ENCODE assay signal across 7 mouse cellular contexts in the genomic region with DNA sequence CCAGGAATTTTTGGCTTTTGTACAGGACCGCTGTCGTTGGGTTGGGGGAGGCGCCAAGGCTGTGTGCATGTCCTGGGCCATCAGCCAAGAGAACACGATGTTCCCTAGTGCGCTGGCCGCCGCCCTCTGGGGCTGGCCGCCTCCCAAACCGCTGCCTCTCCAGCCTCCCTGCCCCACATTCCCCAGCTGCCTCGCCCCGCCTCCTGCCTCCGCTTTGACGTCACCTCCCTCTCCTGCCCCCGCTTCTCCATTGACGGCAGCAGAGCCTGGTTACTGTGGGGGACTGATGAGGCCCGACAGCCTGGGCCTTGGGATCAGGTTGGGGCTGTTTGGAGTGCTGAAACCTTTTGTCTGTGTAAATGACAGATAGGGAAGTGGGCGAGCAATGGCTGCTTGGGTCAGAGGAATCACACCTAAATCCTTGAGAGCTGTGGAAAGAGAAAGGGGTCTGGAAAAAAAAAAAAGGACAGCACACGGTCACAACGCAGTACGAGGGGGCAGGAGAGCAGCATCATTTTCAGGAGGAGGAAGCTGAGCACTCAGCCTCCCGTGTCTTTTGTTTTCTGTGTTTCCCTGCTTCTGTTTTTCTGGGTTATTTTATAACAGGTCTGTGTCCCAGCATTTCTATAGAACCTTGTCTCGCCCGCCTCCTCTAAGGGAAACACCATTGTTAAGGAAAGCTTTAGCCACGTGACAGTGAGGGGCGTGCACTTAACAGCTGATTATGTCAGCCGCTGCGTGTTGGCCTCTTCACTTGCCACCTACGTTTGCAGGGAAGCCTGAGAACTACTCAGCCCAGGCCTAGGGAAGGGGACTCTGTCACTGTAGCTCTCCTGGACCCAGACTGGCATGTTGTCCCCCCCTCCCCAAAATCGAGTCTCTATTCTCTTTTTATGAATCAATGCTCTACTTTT. TPM values are rescaled to one million over a fixed set of nuclear protein-coding genes. Genes with fewer than 3 reads are reported as not detected.
A peak's percentile ranks its signal among the peaks of the same experiment; 100 is the strongest.
DNase-seq lines count a peak whose midpoint lies in the region; ATAC-seq and TF ChIP-seq lines count a peak whose summit lies in the region.

No protein-coding gene starts in this region.

- DNase-seq in adrenal gland, adult 2 months = peak; percentile 100
- peak; percentile 89 for DNase-seq in embryonic facial prominence, embryonic 10.5 days (ENCODE audit: low spot score)
- DNase-seq in kidney, adult 11 months = peak; percentile 99
- peak; percentile 86 for DNase-seq in limb, embryonic 10.5 days (ENCODE audit: low spot score)

- H3K27ac ChIP-seq in embryonic facial prominence, embryonic 10.5 days (replicated peaks) = peak overlapping the region; percentile 80
- H3K27ac ChIP-seq in limb, embryonic 10.5 days = peak overlapping the region; percentile 74
- H3K27ac ChIP-seq in midbrain, embryonic 12.5 days (replicated peaks) = peak overlapping the region; percentile 81
- H3K27ac ChIP-seq in small intestine, adult 2 months (ENCODE audit: insufficient read depth, low read depth, low read length) = peak overlapping the region; percentile 99

- peaks cover 24% of the 10 kb centered on the region for H3K36me3 ChIP-seq in embryonic facial prominence, embryonic 10.5 days (replicated peaks)
- H3K36me3 ChIP-seq in limb, embryonic 10.5 days = peaks cover 23% of the 10 kb centered on the region
- peaks cover 20% of the 10 kb centered on the region for H3K36me3 ChIP-seq in midbrain, embryonic 12.5 days
- peaks cover 21% of the 10 kb centered on the region for H3K36me3 ChIP-seq in small intestine, adult 2 months (ENCODE audit: control insufficient read depth, insufficient read depth, low read length)

- H3K4me2 ChIP-seq in midbrain, embryonic 12.5 days (replicated peaks) = peak overlapping the region; percentile 92

- WGBS in embryonic facial prominence, embryonic 10.5 days = 4% methylated on average over 29 of the region's 29 CpGs
- WGBS in limb, embryonic 10.5 days = 4% methylated on average over 29 of the region's 29 CpGs
- WGBS in midbrain, embryonic 12.5 days = 3% methylated on average over 28 of the region's 29 CpGs
- 1% methylated on average over 29 of the region's 29 CpGs for WGBS in small intestine, adult 2 months

- TF ChIP-seq CTCF in small intestine, adult 2 months (IDR thresholded peaks at IDR 0.05; ENCODE audit: extremely low read depth, insufficient read length, insufficient replicate concordance, low read depth, low read length) = peak; percentile 3; the same call in 1 of the 2 replicates

- no peaks in the 10 kb centered on the region for H3K9me3 ChIP-seq in embryonic facial prominence, embryonic 10.5 days
- no peaks in the 10 kb centered on the region for H3K9me3 ChIP-seq in limb, embryonic 10.5 days (replicated peaks)
- H3K9me3 ChIP-seq in midbrain, embryonic 12.5 days = no peaks in the 10 kb centered on the region

- H3K4me1 ChIP-seq in embryonic facial prominence, embryonic 10.5 days = peaks cover 68% of the 10 kb centered on the region
- H3K4me1 ChIP-seq in limb, embryonic 10.5 days = peaks cover 65% of the 10 kb centered on the region
- H3K4me1 ChIP-seq in midbrain, embryonic 12.5 days = peaks cover 60% of the 10 kb centered on the region
- peaks cover 29% of the 10 kb centered on the region; the same call in 1 of the 2 replicates for H3K4me1 ChIP-seq in small intestine, adult 2 months (ENCODE audit: control insufficient read depth, insufficient read depth, insufficient read length, low read length)

- TF ChIP-seq POLR2A in small intestine, adult 2 months (IDR thresholded peaks at IDR 0.05; ENCODE audit: low read depth, low read length) = peak; percentile 59

- peak overlapping the region; percentile 72 for H3K4me3 ChIP-seq in embryonic facial prominence, embryonic 10.5 days
- peak overlapping the region; percentile 65 for H3K4me3 ChIP-seq in limb, embryonic 10.5 days
- peak overlapping the region; percentile 31 for H3K4me3 ChIP-seq in midbrain, embryonic 12.5 days
- H3K4me3 ChIP-seq in small intestine, adult 2 months (ENCODE audit: low read depth, low read length) = peak overlapping the region; percentile 64

- H3K27me3 ChIP-seq in embryonic facial prominence, embryonic 10.5 days (replicated peaks; ENCODE audit: low read depth, poor library complexity, severe bottlenecking) = no peaks in the 10 kb centered on the region
- no peaks in the 10 kb centered on the region for H3K27me3 ChIP-seq in limb, embryonic 10.5 days (ENCODE audit: low read depth, poor library complexity, severe bottlenecking)
- H3K27me3 ChIP-seq in midbrain, embryonic 12.5 days = peaks cover 6% of the 10 kb centered on the region
- H3K27me3 ChIP-seq in small intestine, adult 2 months (ENCODE audit: control insufficient read depth, insufficient read depth, low read length) = no peaks in the 10 kb centered on the region

- ATAC-seq in granulocyte monocyte progenitor cell, adult 5-6 weeks (replicated peaks; ENCODE audit: poor library complexity, severe bottlenecking) = peak; percentile 35
- ATAC-seq in midbrain, embryonic 12.5 days (ENCODE audit: low FRiP score, low read depth) = no peak

- peak overlapping the region; percentile 38 for H3K9ac ChIP-seq in midbrain, embryonic 12.5 days (replicated peaks)

RNA-seq across cellular contexts. Expression of a gene that starts 2.2 kb away (rescaled TPM):
- total RNA-seq in adrenal gland, adult 2 months (2021) = 10 to 100 TPM; 55.0 to 75.9 TPM
- 41.3 and 76.1 TPM in 2 replicates for polyA plus RNA-seq in adrenal gland, adult 2 months (2012; rRNA removed)
- 6.1 and 7.3 TPM in 2 replicates for polyA plus RNA-seq in embryonic facial prominence, embryonic 10.5 days (2016; fragmentation: Nextera tagmentation; extraction: Ambion mirVana)
- 10.3 and 11.7 TPM in 2 replicates for total RNA-seq in granulocyte monocyte progenitor cell, adult 5-6 weeks (2014; fragmentation: Nextera tagmentation)
- 9.4 and 9.8 TPM in 2 replicates for total RNA-seq in granulocyte monocyte progenitor cell, adult 5-6 weeks (2017)
- 10.3 and 10.8 TPM in 2 replicates for polyA plus RNA-seq in limb, embryonic 10.5 days (2016; fragmentation: Nextera tagmentation; extraction: Ambion mirVana)
- 9.8 and 10.9 TPM in 2 replicates for polyA plus RNA-seq in midbrain, embryonic 12.5 days (2016; fragmentation: Nextera tagmentation; extraction: Ambion mirVana)
- polyA plus RNA-seq in small intestine, adult 2 months (2012; rRNA removed) = 5.4 and 13.9 TPM in 2 replicates

RNA-seq across cellular contexts. Expression of a gene that starts 9.0 kb away (rescaled TPM):
- 100 to 1,000 TPM; 104 to 130 TPM for total RNA-seq in adrenal gland, adult 2 months (2021)
- 425 and 479 TPM in 2 replicates for polyA plus RNA-seq in adrenal gland, adult 2 months (2012; rRNA removed)
- polyA plus RNA-seq in embryonic facial prominence, embryonic 10.5 days (2016; fragmentation: Nextera tagmentation; extraction: Ambion mirVana) = 60.9 and 70.0 TPM in 2 replicates
- 59.2 and 63.1 TPM in 2 replicates for total RNA-seq in granulocyte monocyte progenitor cell, adult 5-6 weeks (2014; fragmentation: Nextera tagmentation)
- 7.2 and 8.6 TPM in 2 replicates for total RNA-seq in granulocyte monocyte progenitor cell, adult 5-6 weeks (2017)
- 51.1 and 72.1 TPM in 2 replicates for polyA plus RNA-seq in limb, embryonic 10.5 days (2016; fragmentation: Nextera tagmentation; extraction: Ambion mirVana)
- polyA plus RNA-seq in midbrain, embryonic 12.5 days (2016; fragmentation: Nextera tagmentation; extraction: Ambion mirVana) = 123 and 131 TPM in 2 replicates
- polyA plus RNA-seq in small intestine, adult 2 months (2012; rRNA removed) = 33.5 and 84.4 TPM in 2 replicates

RNA-seq across cellular contexts. Expression of a gene that starts 23.0 kb away (rescaled TPM):
- total RNA-seq in adrenal gland, adult 2 months (2021) = not detected
- polyA plus RNA-seq in adrenal gland, adult 2 months (2012; rRNA removed) = 1.3 and 1.6 TPM in 2 replicates
- 0.16 and 0.36 TPM in 2 replicates for polyA plus RNA-seq in embryonic facial prominence, embryonic 10.5 days (2016; fragmentation: Nextera tagmentation; extraction: Ambion mirVana)
- not detected in 2 replicates for total RNA-seq in granulocyte monocyte progenitor cell, adult 5-6 weeks (2014; fragmentation: Nextera tagmentation)
- not detected in 2 replicates for total RNA-seq in granulocyte monocyte progenitor cell, adult 5-6 weeks (2017)
- 0.53 and 0.90 TPM in 2 replicates for polyA plus RNA-seq in limb, embryonic 10.5 days (2016; fragmentation: Nextera tagmentation; extraction: Ambion mirVana)
- 0.21 and 0.38 TPM in 2 replicates for polyA plus RNA-seq in midbrain, embryonic 12.5 days (2016; fragmentation: Nextera tagmentation; extraction: Ambion mirVana)
- 1.1 and 1.7 TPM in 2 replicates for polyA plus RNA-seq in small intestine, adult 2 months (2012; rRNA removed)

RNA-seq across cellular contexts. Expression of a gene that starts 25.1 kb away (rescaled TPM):
- under 1 TPM; 0.59 to 0.78 TPM for total RNA-seq in adrenal gland, adult 2 months (2021)
- polyA plus RNA-seq in adrenal gland, adult 2 months (2012; rRNA removed) = 2.3 and 3.0 TPM in 2 replicates
- polyA plus RNA-seq in embryonic facial prominence, embryonic 10.5 days (2016; fragmentation: Nextera tagmentation; extraction: Ambion mirVana) = 0.12 TPM in 1 of 2 replicates, not detected in the other
- total RNA-seq in granulocyte monocyte progenitor cell, adult 5-6 weeks (2014; fragmentation: Nextera tagmentation) = 0.17 TPM in 1 of 2 replicates, not detected in the other
- total RNA-seq in granulocyte monocyte progenitor cell, adult 5-6 weeks (2017) = not detected in 2 replicates
- 0.15 and 0.29 TPM in 2 replicates for polyA plus RNA-seq in limb, embryonic 10.5 days (2016; fragmentation: Nextera tagmentation; extraction: Ambion mirVana)
- polyA plus RNA-seq in midbrain, embryonic 12.5 days (2016; fragmentation: Nextera tagmentation; extraction: Ambion mirVana) = 0.18 and 0.29 TPM in 2 replicates
- 0.29 and 0.38 TPM in 2 replicates for polyA plus RNA-seq in small intestine, adult 2 months (2012; rRNA removed)

RNA-seq across cellular contexts. Expression of a gene that starts 26.6 kb away (rescaled TPM):
- 10 to 100 TPM in 1 of 2 experiments, 1 to 10 TPM in 1; 9.5 to 16.9 TPM for total RNA-seq in adrenal gland, adult 2 months (2021)
- 46.6 and 49.1 TPM in 2 replicates for polyA plus RNA-seq in adrenal gland, adult 2 months (2012; rRNA removed)
- 41.0 and 44.5 TPM in 2 replicates for polyA plus RNA-seq in embryonic facial prominence, embryonic 10.5 days (2016; fragmentation: Nextera tagmentation; extraction: Ambion mirVana)
- 15.1 and 48.9 TPM in 2 replicates for total RNA-seq in granulocyte monocyte progenitor cell, adult 5-6 weeks (2014; fragmentation: Nextera tagmentation)
- total RNA-seq in granulocyte monocyte progenitor cell, adult 5-6 weeks (2017) = 10.4 and 24.9 TPM in 2 replicates
- 35.8 and 38.6 TPM in 2 replicates for polyA plus RNA-seq in limb, embryonic 10.5 days (2016; fragmentation: Nextera tagmentation; extraction: Ambion mirVana)
- 45.1 and 48.3 TPM in 2 replicates for polyA plus RNA-seq in midbrain, embryonic 12.5 days (2016; fragmentation: Nextera tagmentation; extraction: Ambion mirVana)
- 11.8 and 12.8 TPM in 2 replicates for polyA plus RNA-seq in small intestine, adult 2 months (2012; rRNA removed)
